ENCODE assay signal across 8 mouse cellular contexts in genomic region chr14:75787794-75788175, GRCm38 (mm10). TPM values are rescaled to one million over a fixed set of nuclear protein-coding genes. Genes with fewer than 3 reads are reported as not detected.
A peak's percentile ranks its signal among the peaks of the same experiment; 100 is the strongest.
DNase-seq lines count a peak whose midpoint lies in the region; ATAC-seq and TF ChIP-seq lines count a peak whose summit lies in the region.

No protein-coding gene starts in this region.

- H3K4me1 ChIP-seq in kidney, embryonic 15.5 days, result peaks cover 12% of the 10 kb centered on the region
- H3K4me1 ChIP-seq in brown adipose tissue, adult 24 weeks (ENCODE audit: control insufficient read depth, insufficient read depth, insufficient read length, low read length), result peaks cover 2% of the 10 kb centered on the region; the same call in 1 of the 2 replicates
- peaks cover 3% of the 10 kb centered on the region; the same call in 1 of the 2 replicates for H3K4me1 ChIP-seq in hindbrain, embryonic 12.5 days
- H3K4me1 ChIP-seq in cerebellum, adult 2 months (ENCODE audit: control insufficient read depth, insufficient read depth, low read length), result no peaks in the 10 kb centered on the region

- H3K9me3 ChIP-seq in kidney, embryonic 15.5 days (replicated peaks), result no peaks in the 10 kb centered on the region
- H3K9me3 ChIP-seq in hindbrain, embryonic 12.5 days (replicated peaks), result no peaks in the 10 kb centered on the region

- H3K27me3 ChIP-seq in kidney, embryonic 15.5 days, result peaks cover 29% of the 10 kb centered on the region
- peaks cover 17% of the 10 kb centered on the region for H3K27me3 ChIP-seq in hindbrain, embryonic 12.5 days
- H3K27me3 ChIP-seq in cerebellum, adult 2 months (ENCODE audit: control insufficient read depth, insufficient read depth, low read length), result no peaks in the 10 kb centered on the region

- peak overlapping the region; percentile 81; the same call in 1 of the 2 replicates for H3K4me3 ChIP-seq in kidney, embryonic 15.5 days (replicated peaks)
- peak overlapping the region; percentile 68; the same call in 1 of the 2 replicates for H3K4me3 ChIP-seq in brown adipose tissue, adult 24 weeks (ENCODE audit: insufficient read depth, low read depth, low read length)
- H3K4me3 ChIP-seq in hindbrain, embryonic 12.5 days, result no peak overlapping the region
- H3K4me3 ChIP-seq in cerebellum, adult 2 months (replicated peaks; ENCODE audit: insufficient read depth, low read depth, low read length), result no peak overlapping the region

- DNase-seq in kidney, postnatal 4 days, result no peak
- no peak for DNase-seq in cerebellum, adult 2 months
- DNase-seq in left cerebral cortex, postnatal 25 days (ENCODE audit: low spot score in 2 of 2), result no peak
- DNase-seq in natural killer cell, adult 2 months (ENCODE audit: low spot score in 2 of 2), result no peak

- 37% methylated on average over 7 of the region's 7 CpGs for WGBS in kidney, embryonic 15.5 days
- WGBS in hindbrain, embryonic 12.5 days, result 35% methylated on average over 7 of the region's 7 CpGs
- WGBS in cerebellum, adult 2 months, result 44% methylated on average over 7 of the region's 7 CpGs

- no peaks in the 10 kb centered on the region for H3K36me3 ChIP-seq in kidney, embryonic 15.5 days
- no peaks in the 10 kb centered on the region for H3K36me3 ChIP-seq in hindbrain, embryonic 12.5 days

- no peak for TF ChIP-seq POLR2A in cerebellum, adult 2 months (IDR thresholded peaks at IDR 0.05; ENCODE audit: borderline replicate concordance, insufficient read depth, low read length)

- intact Hi-C loops in left cerebral cortex, postnatal 25 days (cut with DNase I), result loop anchor here (1.0 kb wide), 1 partner anchor 41 kb away; no protein-coding TSS in a partner anchor

- no peak for ATAC-seq in kidney, embryonic 15.5 days (replicated peaks; ENCODE audit: low FRiP score)
- no peak for ATAC-seq in hindbrain, embryonic 12.5 days (ENCODE audit: low FRiP score)
- ATAC-seq in megakaryocyte-erythroid progenitor cell, adult 5-6 weeks (replicated peaks; ENCODE audit: low FRiP score, low TSS enrichment, poor library complexity, severe bottlenecking), result 0 out of 2 replicates have a peak, but pooled peaks have one; percentile 11

- TF ChIP-seq CTCF in cerebellum, adult 2 months (IDR thresholded peaks at IDR 0.05; ENCODE audit: borderline replicate concordance, insufficient read depth, low read depth, low read length), result no peak

- H3K27ac ChIP-seq in kidney, embryonic 15.5 days, result no peak overlapping the region
- no peak overlapping the region; the same call in 1 of the 2 replicates for H3K27ac ChIP-seq in brown adipose tissue, adult 24 weeks (replicated peaks; ENCODE audit: low read depth, low read length)
- no peak overlapping the region for H3K27ac ChIP-seq in hindbrain, embryonic 12.5 days
- H3K27ac ChIP-seq in cerebellum, adult 2 months (ENCODE audit: insufficient read depth, low read length), result no peak overlapping the region

- peak overlapping the region; percentile 92 for H3K4me2 ChIP-seq in kidney, embryonic 15.5 days
- peak overlapping the region; percentile 71 for H3K4me2 ChIP-seq in hindbrain, embryonic 12.5 days (replicated peaks)

- no peak overlapping the region for H3K9ac ChIP-seq in kidney, embryonic 15.5 days
- H3K9ac ChIP-seq in hindbrain, embryonic 12.5 days, result no peak overlapping the region

RNA-seq across cellular contexts. Expression of gene Slc25a30, which starts 0.9 kb away (rescaled TPM):
- polyA plus RNA-seq in kidney, embryonic 15.5 days (2015; fragmentation: Nextera tagmentation; extraction: Ambion mirVana), result 9.7 and 10.4 TPM in 2 replicates
- 5.4 and 6.1 TPM in 2 replicates for polyA plus RNA-seq in brown adipose tissue, adult 24 weeks (2012; ENCODE audit: insufficient read depth, insufficient read length, missing spikeins)
- 7.8 and 9.3 TPM in 2 replicates for polyA plus RNA-seq in hindbrain, embryonic 12.5 days (2016; fragmentation: Nextera tagmentation; extraction: Ambion mirVana)
- 26.0 and 33.0 TPM in 2 replicates for total RNA-seq in megakaryocyte-erythroid progenitor cell, adult 5-6 weeks (2014; fragmentation: Nextera tagmentation)
- total RNA-seq in megakaryocyte-erythroid progenitor cell, adult 5-6 weeks (2017), result 22.5 and 32.6 TPM in 2 replicates
- polyA plus RNA-seq in cerebellum, adult 2 months (2012; rRNA removed), result 9.9 and 12.2 TPM in 2 replicates
- 10 to 100 TPM in 1 of 2 experiments, 1 to 10 TPM in 1; 9.3 to 12.7 TPM for total RNA-seq in left cerebral cortex, postnatal 25 days (2021)

RNA-seq across cellular contexts. Expression of gene Cog3, which starts 33.5 kb away (rescaled TPM):
- polyA plus RNA-seq in kidney, embryonic 15.5 days (2015; fragmentation: Nextera tagmentation; extraction: Ambion mirVana), result 21.2 and 21.6 TPM in 2 replicates
- 5.0 and 6.3 TPM in 2 replicates for polyA plus RNA-seq in brown adipose tissue, adult 24 weeks (2012; ENCODE audit: insufficient read depth, insufficient read length, missing spikeins)
- 23.9 and 24.8 TPM in 2 replicates for polyA plus RNA-seq in hindbrain, embryonic 12.5 days (2016; fragmentation: Nextera tagmentation; extraction: Ambion mirVana)
- total RNA-seq in megakaryocyte-erythroid progenitor cell, adult 5-6 weeks (2014; fragmentation: Nextera tagmentation), result 36.7 and 47.3 TPM in 2 replicates
- 31.6 and 36.7 TPM in 2 replicates for total RNA-seq in megakaryocyte-erythroid progenitor cell, adult 5-6 weeks (2017)
- polyA plus RNA-seq in cerebellum, adult 2 months (2012; rRNA removed), result 27.7 and 28.2 TPM in 2 replicates
- total RNA-seq in left cerebral cortex, postnatal 25 days (2021), result 10 to 100 TPM; 22.2 to 24.9 TPM

RNA-seq across cellular contexts. Expression of gene Tpt1, which starts 57.1 kb away (rescaled TPM):
- 1,011 and 1,156 TPM in 2 replicates for polyA plus RNA-seq in kidney, embryonic 15.5 days (2015; fragmentation: Nextera tagmentation; extraction: Ambion mirVana)
- polyA plus RNA-seq in brown adipose tissue, adult 24 weeks (2012; ENCODE audit: insufficient read depth, insufficient read length, missing spikeins), result 2,477 and 2,768 TPM in 2 replicates
- polyA plus RNA-seq in hindbrain, embryonic 12.5 days (2016; fragmentation: Nextera tagmentation; extraction: Ambion mirVana), result 873 and 904 TPM in 2 replicates
- 4,413 and 4,416 TPM in 2 replicates for total RNA-seq in megakaryocyte-erythroid progenitor cell, adult 5-6 weeks (2014; fragmentation: Nextera tagmentation)
- total RNA-seq in megakaryocyte-erythroid progenitor cell, adult 5-6 weeks (2017), result 839 and 1,119 TPM in 2 replicates
- polyA plus RNA-seq in cerebellum, adult 2 months (2012; rRNA removed), result 698 and 753 TPM in 2 replicates
- 1,000 to 10,000 TPM; 1,037 to 1,046 TPM for total RNA-seq in left cerebral cortex, postnatal 25 days (2021)

Comparison
In these comparisons a context has a peak if more than half of its experiments do, and no peak if none do; other contexts are left out.
1. H3K4me3 ChIP-seq: peak in kidney, embryonic 15.5 days (single experiment) and brown adipose tissue, adult 24 weeks (single experiment); none in hindbrain, embryonic 12.5 days (single experiment) and cerebellum, adult 2 months (single experiment).